Mouse (Mus musculus): Measurements from ENCODE around the gene F9. TPM values are rescaled to one million over a fixed set of nuclear protein-coding genes. Genes with fewer than 3 reads are reported as not detected.
"Not testable (repeated sequence)": the region's sequence is repeated elsewhere in the genome, so short reads cannot be mapped to it uniquely, and the experiment has no call there.

F9 gene
- total RNA-seq (2021): not detected

DNA sequence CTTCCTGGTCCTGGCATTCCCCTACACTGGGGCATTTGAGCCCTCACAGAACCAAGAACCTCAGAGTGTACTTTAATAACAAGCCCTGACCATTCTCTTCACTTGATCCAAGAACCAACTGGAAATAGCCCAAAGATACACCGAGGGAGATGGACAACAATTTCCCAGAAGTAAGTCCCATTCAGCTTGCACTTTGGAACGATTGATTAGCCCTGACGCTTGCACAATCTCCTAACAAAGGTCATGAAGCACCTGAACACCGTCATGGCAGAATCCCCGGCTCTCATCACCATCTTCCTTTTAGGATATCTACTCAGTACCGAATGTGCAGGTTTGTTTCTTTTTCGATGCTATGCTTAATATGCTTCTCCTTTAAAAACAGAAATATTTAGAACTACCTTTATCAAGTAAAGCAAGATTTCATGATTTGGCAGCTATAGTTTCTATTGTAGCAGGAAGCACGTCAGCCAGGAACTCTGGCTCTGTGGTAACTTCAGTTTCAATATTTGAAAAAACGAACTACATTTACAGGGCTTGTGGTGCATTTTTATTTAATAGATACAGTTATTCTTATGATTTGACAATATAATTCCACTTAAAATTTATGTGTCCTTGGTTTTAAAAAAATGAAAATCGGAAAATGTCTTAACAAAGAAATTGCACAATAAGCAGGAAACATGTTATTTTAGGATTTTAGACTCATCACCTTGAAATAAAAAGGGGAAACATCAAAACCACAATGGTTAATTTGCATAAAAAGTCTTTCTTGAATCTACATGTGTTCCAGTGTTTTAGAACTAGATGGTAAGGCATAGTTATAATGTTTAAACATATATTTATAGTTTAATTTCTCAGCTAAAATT, at the start of gene F9:
TSS of gene F9 (plus strand) at position 244 of the 863 bp plus-strand sequence.
- no peak for DNase-seq

DNA sequence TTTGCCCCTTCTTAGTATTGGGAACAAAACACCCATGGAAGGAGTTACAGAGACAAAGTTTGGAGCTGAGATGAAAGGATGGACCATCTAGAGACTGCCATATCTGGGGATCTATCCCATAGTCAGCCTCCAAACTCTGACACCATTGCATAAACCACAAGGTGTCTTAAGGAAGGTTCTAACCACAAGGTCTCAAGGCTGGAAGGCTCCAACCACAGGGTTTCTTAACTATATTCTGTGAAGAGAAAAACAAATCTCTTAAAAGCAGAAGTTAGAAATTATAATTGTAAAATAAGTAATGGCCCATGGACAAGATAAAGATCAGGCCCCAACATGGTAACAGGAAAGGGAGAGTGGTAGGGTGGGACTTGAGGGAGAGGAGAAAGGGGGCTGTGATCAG, 29.5 kb upstream of the F9 start:
- DNase-seq: not testable (repeated sequence)

DNA sequence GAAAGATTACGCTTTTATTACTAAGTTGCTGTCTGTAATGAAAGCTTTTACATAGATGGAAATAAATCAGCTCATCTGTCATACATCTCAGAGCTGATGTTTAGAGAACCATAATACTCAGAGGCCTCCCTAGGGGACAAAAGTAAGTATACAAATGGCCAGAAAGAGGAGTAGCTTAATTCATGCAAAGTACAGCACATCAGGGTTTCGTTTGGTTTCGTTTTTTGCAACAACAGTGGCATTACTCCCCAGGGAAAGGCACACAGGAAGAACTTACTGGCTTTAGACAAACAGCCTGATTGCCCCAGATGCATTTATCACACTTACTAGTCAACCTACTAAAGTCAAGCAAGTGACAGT, 800 bp downstream of the F9 start:
- DNase-seq: no peak

DNA sequence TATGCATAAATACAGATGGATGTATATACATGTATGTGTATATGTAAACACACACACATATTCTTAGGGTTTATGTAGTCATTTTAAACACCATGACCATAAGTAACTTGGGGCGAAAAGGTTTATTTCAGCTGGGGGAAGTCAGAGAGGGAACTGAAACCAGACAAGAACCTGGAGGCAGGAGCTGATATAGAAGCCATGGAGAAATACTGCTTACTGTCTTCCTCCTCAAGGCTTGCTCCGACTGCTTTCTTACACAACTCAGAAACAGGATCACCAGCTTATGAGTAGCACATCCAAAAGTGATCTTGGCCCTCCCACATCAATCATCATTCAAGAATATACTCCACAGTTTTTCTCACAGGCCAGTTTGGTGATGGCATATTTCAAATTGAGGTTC, 2.2 kb downstream of the F9 start:
- no peak for DNase-seq

DNA sequence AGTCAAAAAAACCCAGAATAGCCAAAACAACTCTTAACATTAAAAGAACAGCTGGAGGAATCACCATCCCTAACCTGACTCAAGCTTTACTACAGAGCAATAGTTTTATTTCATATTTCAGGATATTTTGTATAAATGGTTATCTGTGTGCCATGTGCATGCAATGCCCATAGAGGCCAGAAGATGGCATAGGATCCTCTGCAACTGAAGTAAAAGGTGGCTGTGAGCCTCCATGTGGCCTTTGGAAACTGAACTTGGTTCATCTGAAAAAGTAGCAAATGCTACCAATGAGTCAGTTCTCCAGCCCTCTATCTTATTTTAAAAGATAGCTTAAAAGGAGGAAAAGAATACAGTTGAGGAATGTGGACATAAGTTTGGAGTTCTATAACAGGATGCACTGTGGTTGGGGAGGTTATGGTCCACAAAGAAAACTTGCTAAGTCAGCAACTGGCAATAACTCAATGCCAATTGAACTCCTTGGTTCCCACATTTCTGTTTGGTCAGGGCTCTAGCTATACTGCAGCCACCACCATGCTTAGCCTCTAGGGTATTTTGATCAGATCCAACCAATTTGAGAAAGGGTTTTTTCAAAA, 13.9 kb downstream of the F9 start:
- peak; percentile 40 for DNase-seq

DNA sequence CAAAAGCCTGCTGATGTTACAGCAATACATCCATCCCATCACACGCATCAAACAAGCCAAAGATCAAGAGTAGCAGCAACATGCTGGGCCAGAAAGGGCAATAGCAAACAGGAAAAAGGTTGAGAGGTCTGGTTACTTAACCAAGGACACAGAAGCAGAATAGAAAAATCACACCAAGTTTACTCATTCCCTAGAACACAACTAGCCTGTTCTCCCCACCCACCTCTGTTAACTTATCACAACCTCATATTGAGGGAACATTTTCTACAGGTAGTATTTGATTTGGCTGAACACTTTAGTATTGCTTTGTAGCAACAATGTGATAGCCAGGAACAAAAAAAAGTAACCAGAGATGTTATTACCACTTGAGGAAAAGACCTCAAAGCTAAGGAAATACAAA, 15.3 kb downstream of the F9 start:
- DNase-seq: no peak

DNA sequence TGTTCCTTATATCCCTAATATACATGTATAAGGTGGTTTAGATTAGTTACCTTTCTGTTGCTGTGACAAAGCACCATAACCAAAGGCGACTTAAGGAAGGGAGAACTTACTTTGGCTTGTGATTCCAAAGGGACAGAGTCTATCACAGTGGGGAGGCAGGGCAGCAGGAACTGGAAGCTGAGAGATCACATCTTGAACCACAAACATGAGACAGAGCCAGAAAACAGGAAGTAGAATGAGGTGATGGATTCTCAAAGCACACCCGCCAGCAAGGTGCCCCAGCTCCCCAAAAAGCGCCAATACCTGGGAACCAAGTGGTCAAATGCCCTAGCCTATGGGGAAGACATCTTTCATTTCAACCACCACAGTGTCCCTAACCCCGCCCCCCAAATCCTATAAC, 21.7 kb downstream of the F9 start:
- DNase-seq: no peak

DNA sequence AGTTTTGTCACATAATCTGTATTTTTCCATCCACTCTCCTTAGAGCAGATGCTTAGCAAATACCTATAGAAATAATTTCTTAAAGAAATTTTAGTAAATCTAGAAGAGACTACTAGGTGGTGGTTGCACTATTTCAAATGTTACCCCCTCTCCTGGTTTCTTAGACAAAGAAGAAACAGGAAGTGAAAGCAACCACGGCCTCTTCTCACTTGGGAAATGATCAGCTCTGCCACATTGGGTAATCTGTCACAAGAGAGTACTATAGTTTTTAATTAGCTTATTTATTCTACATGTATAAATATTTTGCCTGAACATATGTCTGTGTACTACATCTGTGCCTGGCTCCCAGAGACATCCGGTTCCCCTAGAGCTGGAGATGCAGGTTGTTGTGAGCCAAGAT, 22.3 kb downstream of the F9 start:
- DNase-seq: no peak

DNA sequence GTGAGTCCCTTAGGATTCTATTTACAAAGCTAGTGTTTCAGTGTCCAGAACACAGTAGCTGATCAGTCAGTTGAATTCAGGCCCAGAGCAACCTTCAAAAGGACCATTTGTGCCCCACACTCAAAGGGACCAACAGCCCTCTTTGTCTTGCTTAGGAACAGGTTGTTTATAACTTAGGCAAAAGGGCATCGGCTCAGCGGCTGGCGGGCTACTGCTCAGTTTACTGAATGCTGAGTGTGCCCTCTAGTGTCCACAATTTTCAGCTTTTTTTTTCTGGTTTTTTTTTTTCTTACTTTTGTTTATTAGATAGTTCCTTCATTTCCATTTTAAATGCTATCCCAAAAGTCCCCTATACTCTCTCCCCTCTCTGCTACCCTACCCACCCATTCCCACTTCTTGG, 27.4 kb downstream of the F9 start:
- peak; percentile 25 for DNase-seq

DNA sequence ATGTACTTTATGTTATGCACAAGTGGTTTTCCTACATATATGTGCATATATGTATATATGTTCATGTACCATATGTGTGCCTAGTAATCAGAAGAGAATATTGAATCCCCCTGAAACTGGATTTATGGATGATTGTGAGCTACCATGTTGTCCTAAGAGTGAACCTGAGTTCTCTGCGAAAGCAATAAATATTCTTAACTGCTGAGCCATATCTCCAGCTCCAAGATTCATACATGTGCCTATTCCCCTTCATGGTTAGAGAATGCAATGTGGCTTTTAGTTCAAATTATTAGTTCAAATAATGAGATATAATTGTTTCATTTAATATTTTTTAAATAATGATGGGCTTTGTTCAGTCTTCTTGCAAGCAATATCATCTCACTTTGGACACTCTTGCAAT, 55.5 kb downstream of the F9 start:
- DNase-seq: no peak

DNA sequence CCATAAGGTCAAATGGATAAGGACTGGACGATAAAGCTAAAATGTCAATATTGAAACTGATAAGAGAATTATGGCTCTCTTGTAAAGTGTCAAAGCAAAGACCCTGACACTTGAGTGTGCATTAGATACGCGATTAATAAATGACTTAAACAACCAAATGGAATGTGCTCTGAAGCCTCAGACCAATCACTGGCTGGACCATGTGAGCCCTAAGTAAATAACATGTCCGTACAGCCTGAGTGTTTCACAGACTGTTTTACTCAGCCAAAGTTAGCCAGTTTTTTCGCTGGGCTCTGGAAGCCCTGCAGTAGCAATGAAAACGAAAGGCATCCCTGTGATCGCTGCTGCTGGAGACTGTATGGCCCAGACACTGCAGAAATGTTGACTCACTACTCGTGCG, 55.9 kb downstream of the F9 start:
- DNase-seq: no peak

DNA sequence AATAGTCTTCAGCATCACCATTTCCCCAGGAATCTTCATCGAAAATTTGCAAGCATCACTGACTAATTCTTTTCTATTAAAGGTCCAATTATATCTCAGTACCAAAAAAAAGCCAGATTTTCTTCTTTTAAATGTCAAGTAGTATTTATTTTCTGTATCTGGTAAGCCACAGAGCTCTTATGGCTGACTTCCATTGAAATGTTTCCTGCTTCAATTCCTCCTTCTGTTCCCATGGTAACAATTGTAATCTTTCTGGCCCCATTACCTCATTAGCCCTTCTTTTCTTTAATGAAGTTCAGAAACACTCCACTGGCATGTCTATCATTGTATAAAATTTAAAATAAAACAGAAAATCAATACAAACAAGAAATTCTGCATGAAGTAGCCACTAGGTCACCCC, 76.1 kb downstream of the F9 start:
- no peak for DNase-seq

Other genes starting within 250 kb of the F9 start
- gene Mcf2, start 179.6 kb downstream of the F9 start, total RNA-seq (2021): under 1 TPM; 0.07 to 0.14 TPM

Measured in heart, postnatal 4 days (tissue).